Mouse (Mus musculus): ENCODE results near the gene Eif2ak2. TPM values are rescaled to one million over a fixed set of nuclear protein-coding genes. Genes with fewer than 3 reads are reported as not detected.

The Eif2ak2 gene
- polyA plus RNA-seq, 1 experiment from 2014 or later = 6.5 TPM

- no peak within 1 kb of the TSS for H3K9ac ChIP-seq (ENCODE audit: low read length)
- no peaks in the 10 kb centered on the region for H3K36me3 ChIP-seq (ENCODE audit: control insufficient read depth, insufficient read depth, low read length)
- no peak within 1 kb of the TSS for H3K4me2 ChIP-seq (ENCODE audit: low read depth, low read length, severe bottlenecking)
- no peak for ATAC-seq (replicated peaks; ENCODE audit: low FRiP score)
- no peak for DNase-seq (ENCODE audit: low spot score)
- H3K4me3 ChIP-seq (ENCODE audit: low read depth, low read length) = no peak within 1 kb of the TSS
- no peak within 1 kb of the TSS for H3K27ac ChIP-seq (ENCODE audit: low read depth, low read length)
- H3K27me3 ChIP-seq (ENCODE audit: control insufficient read depth, insufficient read depth, low read length) = no peaks in the 10 kb centered on the region
- 84% methylated on average over 5 of the region's 5 CpGs for WGBS
- H3K9me3 ChIP-seq (ENCODE audit: control insufficient read depth, low read length) = no peaks in the 10 kb centered on the region
- H3K4me1 ChIP-seq (replicated peaks; ENCODE audit: control insufficient read depth, insufficient read depth, low read length) = no peaks in the 10 kb centered on the region
Measured at GRCm38 (mm10) chr17:78906892-78907291, 24.5 kb upstream of the Eif2ak2 start, which contains the start of gene Sult6b1. Gene Sult6b1 (minus strand): TSS chr17:78906992.

- Histone ChIP-seq H3K27me3 (ENCODE audit: control insufficient read depth, insufficient read depth, low read length) (no peaks in the 10 kb centered on the region), H3K9me3 (ENCODE audit: control insufficient read depth, low read length) (no peaks in the 10 kb centered on the region), H3K4me1 (replicated peaks; ENCODE audit: control insufficient read depth, insufficient read depth, low read length) (no peaks in the 10 kb centered on the region), H3K36me3 (ENCODE audit: control insufficient read depth, insufficient read depth, low read length) (no peaks in the 10 kb centered on the region), H3K4me2 (ENCODE audit: low read depth, low read length, severe bottlenecking) (no peak overlapping the region), H3K9ac (ENCODE audit: low read length) (no peak overlapping the region), H3K4me3 (ENCODE audit: low read depth, low read length) (no peak overlapping the region), H3K27ac (ENCODE audit: low read depth, low read length) (no peak overlapping the region)
- no peak for DNase-seq (ENCODE audit: low spot score)
- ATAC-seq (replicated peaks; ENCODE audit: low FRiP score) = no peak
- WGBS = 86% methylated on average over 2 of the region's 2 CpGs
Measured at GRCm38 (mm10) chr17:78903158-78903557, 20.8 kb upstream of the Eif2ak2 start.

GRCm38 (mm10) chr17:78895394-78895793 lies 13.0 kb upstream of the Eif2ak2 start:
- H3K4me2 ChIP-seq (ENCODE audit: low read depth, low read length, severe bottlenecking) = 0 out of 2 replicates have a peak overlapping the region, but pooled peaks have one; percentile 15
- H3K27ac ChIP-seq (ENCODE audit: low read depth, low read length) = no peak overlapping the region
- H3K9ac ChIP-seq (ENCODE audit: low read length) = no peak overlapping the region
- H3K4me1 ChIP-seq (replicated peaks; ENCODE audit: control insufficient read depth, insufficient read depth, low read length) = no peaks in the 10 kb centered on the region
- H3K9me3 ChIP-seq (ENCODE audit: control insufficient read depth, low read length) = no peaks in the 10 kb centered on the region
- H3K36me3 ChIP-seq (ENCODE audit: control insufficient read depth, insufficient read depth, low read length) = no peaks in the 10 kb centered on the region
- DNase-seq (ENCODE audit: low spot score) = no peak
- WGBS = 50% methylated on average over 8 of the region's 8 CpGs
- H3K27me3 ChIP-seq (ENCODE audit: control insufficient read depth, insufficient read depth, low read length) = no peaks in the 10 kb centered on the region
- H3K4me3 ChIP-seq (ENCODE audit: low read depth, low read length) = no peak overlapping the region
- ATAC-seq (replicated peaks; ENCODE audit: low FRiP score) = no peak

- 85% methylated on average over 7 of the region's 7 CpGs for WGBS
- H3K9ac ChIP-seq (ENCODE audit: low read length) = no peak overlapping the region
- H3K27me3 ChIP-seq (ENCODE audit: control insufficient read depth, insufficient read depth, low read length) = no peaks in the 10 kb centered on the region
- no peak overlapping the region for H3K4me2 ChIP-seq (ENCODE audit: low read depth, low read length, severe bottlenecking)
- DNase-seq (ENCODE audit: low spot score) (no peak), ATAC-seq (replicated peaks; ENCODE audit: low FRiP score) (no peak)
- no peaks in the 10 kb centered on the region for H3K36me3 ChIP-seq (ENCODE audit: control insufficient read depth, insufficient read depth, low read length)
- no peak overlapping the region for H3K27ac ChIP-seq (ENCODE audit: low read depth, low read length)
- no peak overlapping the region for H3K4me3 ChIP-seq (ENCODE audit: low read depth, low read length)
- no peaks in the 10 kb centered on the region for H3K4me1 ChIP-seq (replicated peaks; ENCODE audit: control insufficient read depth, insufficient read depth, low read length)
- H3K9me3 ChIP-seq (ENCODE audit: control insufficient read depth, low read length) = no peaks in the 10 kb centered on the region
Measured at GRCm38 (mm10) chr17:78894991-78895390, 12.6 kb upstream of the Eif2ak2 start.

- Histone ChIP-seq H3K27ac (ENCODE audit: low read depth, low read length) (no peak overlapping the region), H3K27me3 (ENCODE audit: control insufficient read depth, insufficient read depth, low read length) (no peaks in the 10 kb centered on the region), H3K9ac (ENCODE audit: low read length) (no peak overlapping the region), H3K9me3 (ENCODE audit: control insufficient read depth, low read length) (no peaks in the 10 kb centered on the region), H3K4me3 (ENCODE audit: low read depth, low read length) (no peak overlapping the region), H3K4me1 (replicated peaks; ENCODE audit: control insufficient read depth, insufficient read depth, low read length) (no peaks in the 10 kb centered on the region), H3K36me3 (ENCODE audit: control insufficient read depth, insufficient read depth, low read length) (no peaks in the 10 kb centered on the region), H3K4me2 (ENCODE audit: low read depth, low read length, severe bottlenecking) (no peak overlapping the region)
- 85% methylated on average over 9 of the region's 9 CpGs for WGBS
- ATAC-seq (replicated peaks; ENCODE audit: low FRiP score) = no peak
- DNase-seq (ENCODE audit: low spot score) = no peak
Measured at GRCm38 (mm10) chr17:78891020-78891419, 8.6 kb upstream of the Eif2ak2 start.

GRCm38 (mm10) chr17:78889184-78889583 lies 6.8 kb upstream of the Eif2ak2 start:
- Histone ChIP-seq H3K9me3 (ENCODE audit: control insufficient read depth, low read length) (no peaks in the 10 kb centered on the region), H3K4me3 (ENCODE audit: low read depth, low read length) (no peak overlapping the region), H3K4me2 (ENCODE audit: low read depth, low read length, severe bottlenecking) (no peak overlapping the region), H3K4me1 (replicated peaks; ENCODE audit: control insufficient read depth, insufficient read depth, low read length) (no peaks in the 10 kb centered on the region), H3K9ac (ENCODE audit: low read length) (no peak overlapping the region), H3K27ac (ENCODE audit: low read depth, low read length) (no peak overlapping the region), H3K36me3 (ENCODE audit: control insufficient read depth, insufficient read depth, low read length) (no peaks in the 10 kb centered on the region), H3K27me3 (ENCODE audit: control insufficient read depth, insufficient read depth, low read length) (no peaks in the 10 kb centered on the region)
- DNase-seq (ENCODE audit: low spot score) (no peak), ATAC-seq (replicated peaks; ENCODE audit: low FRiP score) (no peak)
- WGBS = 54% methylated on average over 3 of the region's 3 CpGs

GRCm38 (mm10) chr17:78888554-78888953 lies 6.2 kb upstream of the Eif2ak2 start:
- ATAC-seq (replicated peaks; ENCODE audit: low FRiP score) = no peak
- no peaks in the 10 kb centered on the region for H3K9me3 ChIP-seq (ENCODE audit: control insufficient read depth, low read length)
- no peak for DNase-seq (ENCODE audit: low spot score)
- H3K4me1 ChIP-seq (replicated peaks; ENCODE audit: control insufficient read depth, insufficient read depth, low read length) = no peaks in the 10 kb centered on the region
- H3K9ac ChIP-seq (ENCODE audit: low read length) = no peak overlapping the region
- no peak overlapping the region for H3K4me3 ChIP-seq (ENCODE audit: low read depth, low read length)
- H3K36me3 ChIP-seq (ENCODE audit: control insufficient read depth, insufficient read depth, low read length) = no peaks in the 10 kb centered on the region
- no peak overlapping the region for H3K27ac ChIP-seq (ENCODE audit: low read depth, low read length)
- no peaks in the 10 kb centered on the region for H3K27me3 ChIP-seq (ENCODE audit: control insufficient read depth, insufficient read depth, low read length)
- no peak overlapping the region for H3K4me2 ChIP-seq (ENCODE audit: low read depth, low read length, severe bottlenecking)
- 81% methylated on average over 4 of the region's 4 CpGs for WGBS

GRCm38 (mm10) chr17:78885286-78886065 lies 3.1 kb upstream of the Eif2ak2 start:
- Histone ChIP-seq H3K36me3 (ENCODE audit: control insufficient read depth, insufficient read depth, low read length) (no peaks in the 10 kb centered on the region), H3K9ac (ENCODE audit: low read length) (no peak overlapping the region), H3K27me3 (ENCODE audit: control insufficient read depth, insufficient read depth, low read length) (no peaks in the 10 kb centered on the region), H3K4me3 (ENCODE audit: low read depth, low read length) (no peak overlapping the region), H3K27ac (ENCODE audit: low read depth, low read length) (no peak overlapping the region), H3K9me3 (ENCODE audit: control insufficient read depth, low read length) (no peaks in the 10 kb centered on the region), H3K4me2 (ENCODE audit: low read depth, low read length, severe bottlenecking) (no peak overlapping the region), H3K4me1 (replicated peaks; ENCODE audit: control insufficient read depth, insufficient read depth, low read length) (peaks cover 4% of the 10 kb centered on the region; the same call in 1 of the 2 replicates)
- 88% methylated on average over 5 of the region's 5 CpGs for WGBS
- ATAC-seq (replicated peaks; ENCODE audit: low FRiP score) = no peak
- no peak for DNase-seq (ENCODE audit: low spot score)

GRCm38 (mm10) chr17:78883291-78883690 lies 918 bp upstream of the Eif2ak2 start:
- Histone ChIP-seq H3K27me3 (ENCODE audit: control insufficient read depth, insufficient read depth, low read length) (no peaks in the 10 kb centered on the region), H3K4me2 (ENCODE audit: low read depth, low read length, severe bottlenecking) (no peak overlapping the region), H3K36me3 (ENCODE audit: control insufficient read depth, insufficient read depth, low read length) (no peaks in the 10 kb centered on the region), H3K9me3 (ENCODE audit: control insufficient read depth, low read length) (no peaks in the 10 kb centered on the region), H3K9ac (ENCODE audit: low read length) (no peak overlapping the region), H3K4me3 (ENCODE audit: low read depth, low read length) (no peak overlapping the region), H3K4me1 (replicated peaks; ENCODE audit: control insufficient read depth, insufficient read depth, low read length) (peaks cover 4% of the 10 kb centered on the region; the same call in 1 of the 2 replicates), H3K27ac (ENCODE audit: low read depth, low read length) (no peak overlapping the region)
- DNase-seq (ENCODE audit: low spot score) = no peak
- WGBS = 92% methylated on average over 4 of the region's 4 CpGs
- no peak for ATAC-seq (replicated peaks; ENCODE audit: low FRiP score)
